Mouse (Mus musculus) megakaryocyte progenitor cell, adult 5-6 weeks (primary cell): ENCODE results near the gene Lrrc25. TPM values are rescaled to one million over a fixed set of nuclear protein-coding genes. Genes with fewer than 3 reads are reported as not detected.

ENCODE experiments used
- ATAC-seq: replicated peaks from 2 replicates; pipeline ENCODE4 v1.8.0; 2016; ENCODE audit warnings: mild to moderate bottlenecking, moderate TSS enrichment, inconsistent platforms; ENCODE audit not compliant: poor library complexity
- total RNA-seq, 2 experiments: library from RNA; stranded (forward) in 1 of 2; stranded (reverse) in 1 of 2; fragments of 157-497, 149-512 nt in 1 of 2; fragments of 200-1000 nt in 1 of 2; gene quantifications; 2 replicates each; pipeline versions ENCODE4 v1.2.3 to v1.2.4; 2015 to 2017

Gene Lrrc25
- total RNA-seq, 2 experiments from 2014 or later, result 4.7 to 6.2 TPM

GRCm38 (mm10) chr8:70646369-70646768 lies 30.4 kb downstream of the Lrrc25 start:
- ATAC-seq, result no peak

GRCm38 (mm10) chr8:70646775-70647174 lies 30.8 kb downstream of the Lrrc25 start:
- no peak for ATAC-seq

GRCm38 (mm10) chr8:70647343-70648163 lies 31.6 kb downstream of the Lrrc25 start:
- no peak for ATAC-seq

GRCm38 (mm10) chr8:70648164-70648442 lies 32.1 kb downstream of the Lrrc25 start:
- no peak for ATAC-seq

GRCm38 (mm10) chr8:70648921-70649320 lies 33.0 kb downstream of the Lrrc25 start:
- ATAC-seq, result 0 out of 2 replicates have a peak, but pooled peaks have one; percentile 7

GRCm38 (mm10) chr8:70649324-70649723 lies 33.4 kb downstream of the Lrrc25 start:
- ATAC-seq, result peak; percentile 85

- no peak for ATAC-seq
Measured at GRCm38 (mm10) chr8:70650351-70650750, 34.4 kb downstream of the Lrrc25 start.

- peak; percentile 67 for ATAC-seq
Measured at GRCm38 (mm10) chr8:70653226-70653625, 37.3 kb downstream of the Lrrc25 start.

- ATAC-seq, result no peak
Measured at GRCm38 (mm10) chr8:70654121-70654520, 38.2 kb downstream of the Lrrc25 start.

GRCm38 (mm10) chr8:70655469-70655868 lies 39.5 kb downstream of the Lrrc25 start:
- ATAC-seq, result no peak

GRCm38 (mm10) chr8:70656193-70656790 lies 40.3 kb downstream of the Lrrc25 start:
- ATAC-seq, result no peak

GRCm38 (mm10) chr8:70657214-70657613 lies 41.3 kb downstream of the Lrrc25 start:
- no peak for ATAC-seq

GRCm38 (mm10) chr8:70657739-70658138 lies 41.8 kb downstream of the Lrrc25 start:
- no peak for ATAC-seq

GRCm38 (mm10) chr8:70658897-70659603 lies 43.1 kb downstream of the Lrrc25 start:
- peak; percentile 51 for ATAC-seq

GRCm38 (mm10) chr8:70659604-70660272 lies 43.8 kb downstream of the Lrrc25 start:
- peak; percentile 92 for ATAC-seq

GRCm38 (mm10) chr8:70660273-70660725 lies 44.3 kb downstream of the Lrrc25 start, which contains the start of gene Pgpep1:
TSS of gene Pgpep1 (minus strand) at chr8:70660388.
- peak; percentile 9; the same call in 1 of the 2 replicates for ATAC-seq

GRCm38 (mm10) chr8:70663691-70664090 lies 47.7 kb downstream of the Lrrc25 start:
- ATAC-seq, result no peak

- no peak for ATAC-seq
Measured at GRCm38 (mm10) chr8:70664631-70665030, 48.7 kb downstream of the Lrrc25 start.

GRCm38 (mm10) chr8:70665599-70665998 lies 49.6 kb downstream of the Lrrc25 start:
- ATAC-seq, result no peak

GRCm38 (mm10) chr8:70667071-70667470 lies 51.1 kb downstream of the Lrrc25 start:
- ATAC-seq, result peak; percentile 61
